Mouse (Mus musculus) olfactory bulb, adult 2 months (tissue): ENCODE results near the gene Arl4a. TPM values are rescaled to one million over a fixed set of nuclear protein-coding genes. Genes with fewer than 3 reads are reported as not detected.

Experiments used
- H3K27ac ChIP-seq: fragments of 200-500 bp; 2 replicates; pipeline ENCODE4 v1.5.1; 2012; ENCODE audit warnings: low read depth, low read length; ENCODE audit not compliant: insufficient read depth
- H3K4me1 ChIP-seq: fragments of 200-500 bp; 2 replicates; pipeline ENCODE4 v1.6.1; 2012; ENCODE audit warnings: low read length; ENCODE audit not compliant: control insufficient read depth, insufficient read depth
- H3K4me3 ChIP-seq: fragments of 200-500 bp; 2 replicates; pipeline ENCODE4 v1.5.1; 2012; ENCODE audit warnings: mild to moderate bottlenecking, low read depth, low read length, moderate library complexity; ENCODE audit not compliant: insufficient read depth
- CTCF ChIP-seq: fragments of 200-500 bp; IDR thresholded peaks from 2 replicates; pipeline ENCODE4 v1.5.1; 2012; ENCODE audit warnings: low read depth, mild to moderate bottlenecking, low read length, moderate library complexity; ENCODE audit not compliant: insufficient read depth
- POLR2A ChIP-seq: fragments of 200-500 bp; IDR thresholded peaks from 2 replicates; pipeline ENCODE4 v1.6.1; 2012; ENCODE audit warnings: mild to moderate bottlenecking, low read depth, low read length, moderate library complexity; ENCODE audit not compliant: insufficient read depth
- WGBS: fragments of 180-500 bp; shearing (Covaris S2); methylation state at CpG from one replicate; pipeline ENCODE4 v1.1.7; 2018; 5-methylcytosine and 5-hydroxymethylcytosine counted together
- polyA plus RNA-seq: library from polyadenylated mRNA; stranded (reverse); fragments of >200 nt; gene quantifications from 2 replicates; pipeline ENCODE4 v1.2.4, GENCODE M21; 2012; ENCODE audit warnings: low replicate concordance; ENCODE audit not compliant: missing spikeins, insufficient read depth, insufficient read length

Arl4a gene
- polyA plus RNA-seq, 1 experiment, result not detected

DNA sequence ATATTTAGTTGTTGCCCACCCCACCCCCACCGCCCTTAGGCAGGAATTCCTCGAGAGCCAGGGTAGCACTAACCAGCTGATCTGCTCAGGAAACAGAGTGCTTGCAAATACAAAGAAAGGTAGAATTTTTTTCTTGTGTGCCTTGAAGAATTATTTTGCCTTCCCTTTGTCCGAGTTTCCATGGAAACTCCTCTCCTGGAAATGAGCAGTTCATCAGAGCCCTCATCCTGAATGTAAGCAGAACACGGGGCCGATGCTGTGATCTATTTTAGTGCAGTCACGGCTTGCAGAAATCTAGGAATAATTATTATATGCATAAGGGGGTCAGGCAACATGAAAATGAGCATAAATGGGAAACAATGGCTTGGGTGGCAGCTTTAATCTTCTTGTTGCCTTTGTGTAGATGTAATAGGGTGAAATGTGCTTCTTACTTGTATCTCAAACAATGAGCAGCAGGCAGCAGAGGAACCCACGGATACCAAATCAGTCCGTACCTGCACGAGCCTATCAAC lies 61.9 kb downstream of the Arl4a start:
- TF ChIP-seq CTCF (no peak), POLR2A (no peak)
- H3K4me3 ChIP-seq, result no peak overlapping the region
- WGBS, result 23% methylated on average over 9 of the region's 9 CpGs
- peaks cover 4% of the 10 kb centered on the region for H3K4me1 ChIP-seq
- H3K27ac ChIP-seq, result 0 out of 2 replicates have a peak overlapping the region, but pooled peaks have one; percentile 20

- Histone ChIP-seq H3K4me1 (peaks cover 4% of the 10 kb centered on the region), H3K27ac (no peak overlapping the region), H3K4me3 (no peak overlapping the region)
- TF ChIP-seq POLR2A (no peak), CTCF (no peak)
- WGBS, result 42% methylated on average over 4 of the region's 4 CpGs
These were observed 62.7 kb downstream of the Arl4a start for GRCm38 (mm10) chr12:39974977-39975583.

DNA sequence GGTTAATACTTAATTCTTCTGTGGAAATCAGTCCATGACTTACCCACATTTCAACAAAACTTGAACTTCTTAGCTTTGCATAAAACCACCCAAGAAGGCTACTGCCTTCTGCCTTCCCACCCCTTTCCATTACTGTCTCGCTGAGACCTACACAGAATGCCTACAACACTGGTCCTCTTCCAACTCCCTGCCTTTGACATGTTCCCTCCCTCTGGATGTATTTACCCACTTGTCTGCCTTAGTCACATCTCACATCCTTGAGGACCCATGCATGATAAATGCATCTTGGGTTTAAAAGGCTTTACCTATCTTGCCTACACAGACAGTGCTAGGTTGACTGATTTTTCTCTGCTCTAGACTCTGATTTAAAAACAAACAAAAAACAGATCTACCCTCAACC lies 63.6 kb downstream of the Arl4a start:
- H3K4me3 ChIP-seq, result no peak overlapping the region
- no peak overlapping the region for H3K27ac ChIP-seq
- peaks cover 4% of the 10 kb centered on the region for H3K4me1 ChIP-seq
- TF ChIP-seq CTCF (no peak), POLR2A (no peak)
- 65% methylated on average over 1 of the region's 1 CpGs for WGBS

DNA sequence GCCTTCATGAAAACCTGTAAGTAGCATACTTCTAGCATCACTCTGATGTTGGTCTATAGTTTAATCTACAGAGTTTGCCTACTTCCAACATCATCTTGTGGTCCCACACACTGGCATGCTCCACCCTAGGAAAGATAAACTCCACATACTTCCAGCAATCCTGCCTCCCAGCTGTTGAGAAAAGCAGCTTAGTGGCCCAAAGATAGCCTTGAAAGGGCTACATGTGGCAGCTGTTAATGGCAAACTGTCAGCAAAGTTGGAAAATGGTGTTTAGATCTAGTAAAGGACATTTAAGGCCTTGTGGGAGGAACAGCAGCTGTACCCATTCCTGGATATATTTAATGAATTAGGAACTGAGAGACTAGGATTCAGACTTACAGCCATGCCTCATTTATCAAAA lies 68.3 kb downstream of the Arl4a start:
- H3K4me3 ChIP-seq, result no peak overlapping the region
- no peaks in the 10 kb centered on the region for H3K4me1 ChIP-seq
- H3K27ac ChIP-seq, result no peak overlapping the region
- TF ChIP-seq POLR2A (no peak), CTCF (no peak)

DNA sequence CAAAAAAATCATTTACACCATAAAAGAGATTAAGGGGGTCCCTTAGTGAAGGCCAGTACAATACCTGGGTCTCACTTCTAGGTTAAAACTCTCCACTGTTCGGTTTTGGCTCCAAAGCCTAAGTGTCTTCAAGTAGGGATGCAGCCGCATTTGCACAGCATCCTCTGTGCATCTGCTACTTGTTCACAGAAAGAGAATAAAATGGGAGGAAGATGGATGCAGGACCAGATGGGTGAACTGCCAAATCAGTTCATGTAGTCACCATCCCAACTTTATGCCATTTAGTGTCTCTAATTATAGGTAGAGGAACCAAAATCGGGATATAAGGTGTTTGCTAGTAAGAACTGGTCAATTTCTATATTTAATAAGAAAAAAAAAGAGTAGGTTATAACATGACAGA lies 69.7 kb downstream of the Arl4a start:
- 95% methylated on average over 3 of the region's 3 CpGs for WGBS
- no peak overlapping the region for H3K27ac ChIP-seq
- no peak overlapping the region for H3K4me3 ChIP-seq
- TF ChIP-seq POLR2A (no peak), CTCF (no peak)
- no peaks in the 10 kb centered on the region for H3K4me1 ChIP-seq

DNA sequence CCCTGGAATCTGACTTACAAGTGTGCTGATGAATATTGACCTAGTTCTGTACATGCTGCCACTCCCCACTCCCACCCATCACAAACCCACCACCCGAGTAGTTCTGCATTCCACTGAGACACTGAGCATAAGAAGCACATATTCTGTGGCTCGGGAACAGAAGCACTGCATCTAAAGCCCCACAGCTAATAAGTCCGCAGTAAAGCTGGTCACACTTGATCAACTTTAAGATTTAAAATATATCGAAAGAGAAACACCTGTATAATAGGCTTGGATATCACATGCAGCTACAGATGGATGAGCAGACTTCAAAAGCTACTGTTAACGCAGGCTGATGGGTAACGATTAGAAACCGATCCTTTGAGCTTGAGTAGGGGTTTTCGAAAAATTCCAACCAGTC lies 78.7 kb downstream of the Arl4a start:
- 90% methylated on average over 8 of the region's 8 CpGs for WGBS
- Histone ChIP-seq H3K4me1 (peaks cover 3% of the 10 kb centered on the region; the same call in 1 of the 2 replicates), H3K4me3 (no peak overlapping the region), H3K27ac (no peak overlapping the region)
- TF ChIP-seq CTCF (no peak), POLR2A (no peak)

DNA sequence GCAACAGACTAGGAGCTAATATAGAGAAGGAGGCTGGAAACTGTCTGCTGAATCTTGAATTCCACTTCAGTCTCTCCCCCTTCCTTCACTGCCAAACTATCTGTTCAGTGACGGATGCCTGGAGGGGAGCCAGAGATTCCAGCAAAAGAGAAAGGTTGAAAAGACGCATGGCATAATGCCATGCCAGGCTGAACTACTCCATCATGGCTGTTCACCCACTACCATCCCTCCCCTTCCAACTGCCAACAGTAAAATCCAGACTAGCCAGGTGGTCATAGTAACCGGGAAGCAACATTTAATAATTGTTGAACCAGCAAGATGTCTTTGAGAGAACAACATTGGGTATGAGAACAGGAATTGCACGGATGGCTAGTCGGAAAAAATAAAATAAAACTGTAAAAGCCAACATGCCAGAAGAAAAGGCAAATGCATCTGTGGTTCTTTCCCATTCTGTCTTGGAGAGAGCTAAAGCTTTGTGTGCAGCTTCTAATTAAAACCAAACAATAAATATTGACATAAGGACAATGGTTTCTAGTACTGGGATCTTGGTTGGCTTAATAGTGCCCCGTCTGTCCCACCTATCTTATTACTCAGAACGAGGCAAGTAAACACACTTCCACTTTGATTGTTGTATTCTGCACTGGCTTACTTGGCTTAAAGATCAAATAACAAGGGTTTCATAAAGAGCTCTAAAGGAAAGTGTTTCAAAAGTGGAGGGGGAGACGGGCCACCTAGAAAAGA lies 79.7 kb downstream of the Arl4a start:
- H3K4me3 ChIP-seq, result no peak overlapping the region
- no peak for TF ChIP-seq CTCF
- no peak for TF ChIP-seq POLR2A
- peaks cover 3% of the 10 kb centered on the region; the same call in 1 of the 2 replicates for H3K4me1 ChIP-seq
- WGBS, result 51% methylated on average over 8 of the region's 8 CpGs
- no peak overlapping the region for H3K27ac ChIP-seq

- Histone ChIP-seq H3K4me3 (peak overlapping the region; percentile 22), H3K4me1 (peaks cover 3% of the 10 kb centered on the region; the same call in 1 of the 2 replicates), H3K27ac (no peak overlapping the region)
- TF ChIP-seq CTCF (no peak), POLR2A (no peak)
- 20% methylated on average over 15 of the region's 15 CpGs for WGBS
These were observed 81.4 kb downstream of the Arl4a start for GRCm38 (mm10) chr12:39956396-39956795.

Other genes with a start within 250 kb of the Arl4a start
- gene Scin, start 96.2 kb upstream of the Arl4a start, polyA plus RNA-seq, result not detected in 2 replicates
- gene Lsmem1, start 161.5 kb upstream of the Arl4a start, polyA plus RNA-seq, result not detected in 2 replicates
- not detected in 2 replicates for gene Ifrd1, start 210.5 kb upstream of the Arl4a start, polyA plus RNA-seq